Mouse (Mus musculus): ENCODE data around the gene Herc3.

- TF ChIP-seq GATA2 (IDR thresholded peaks at IDR 0.05; ENCODE audit: borderline replicate concordance, low read depth, low read length) (no peak), CTCF (IDR thresholded peaks at IDR 0.05; ENCODE audit: low read depth, low read length) (no peak), GATA1 (IDR thresholded peaks at IDR 0.05; ENCODE audit: borderline replicate concordance, low read length) (no peak)
Measured at GRCm38 (mm10) chr6:58842186-58842585, 10.9 kb downstream of the Herc3 start.

Measured in G1E (cell line).